Mouse (Mus musculus) MN1 (cell line): ENCODE data around the gene Stx7.
A peak's percentile ranks its signal among the peaks of the same experiment; 100 is the strongest.
"Not testable (repeated sequence)": the region's sequence is repeated elsewhere in the genome, so short reads cannot be mapped to it uniquely, and the experiment has no call there.

Experiments
- DNase-seq: peaks from one replicate; pipeline ENCODE4 v3.0.0-alpha.2; 2016; ENCODE audit warnings: low spot score

The Stx7 gene

DNA sequence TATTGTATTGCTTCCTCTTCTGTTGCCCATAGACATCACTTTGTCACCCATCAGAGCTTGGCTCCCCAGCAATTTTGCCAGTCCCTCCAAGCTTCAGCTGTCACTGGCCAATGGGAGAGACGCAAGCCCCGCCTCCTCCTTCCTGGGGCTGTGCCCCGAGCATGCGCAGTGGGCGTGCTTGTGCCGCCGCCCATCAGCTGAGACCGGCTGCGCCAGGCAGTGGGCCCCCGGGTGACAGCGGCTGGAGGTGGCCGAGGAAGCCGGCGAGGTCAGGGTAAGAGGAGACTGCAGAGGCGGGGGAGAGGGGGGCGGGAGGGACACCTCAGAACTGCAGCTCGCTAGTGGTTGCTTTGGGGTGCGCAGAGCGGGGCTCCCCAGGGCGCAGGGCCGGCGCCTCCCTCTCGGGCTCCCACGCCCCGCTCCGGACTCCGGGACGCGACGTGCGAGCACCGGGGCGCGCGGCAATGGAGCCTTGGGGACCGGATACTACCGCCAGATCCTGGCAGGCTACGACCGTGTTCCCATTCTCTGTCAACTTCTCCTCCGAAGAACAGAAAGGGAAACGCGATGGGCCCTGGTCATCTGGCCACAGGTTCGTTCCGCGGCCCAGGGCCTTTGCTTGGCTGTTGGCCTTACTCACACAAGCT, at the start of gene Stx7:
Gene Stx7, plus strand, starts transcription at position 168 of the 647 bp plus-strand sequence.
- peak; percentile 97 for DNase-seq

DNA sequence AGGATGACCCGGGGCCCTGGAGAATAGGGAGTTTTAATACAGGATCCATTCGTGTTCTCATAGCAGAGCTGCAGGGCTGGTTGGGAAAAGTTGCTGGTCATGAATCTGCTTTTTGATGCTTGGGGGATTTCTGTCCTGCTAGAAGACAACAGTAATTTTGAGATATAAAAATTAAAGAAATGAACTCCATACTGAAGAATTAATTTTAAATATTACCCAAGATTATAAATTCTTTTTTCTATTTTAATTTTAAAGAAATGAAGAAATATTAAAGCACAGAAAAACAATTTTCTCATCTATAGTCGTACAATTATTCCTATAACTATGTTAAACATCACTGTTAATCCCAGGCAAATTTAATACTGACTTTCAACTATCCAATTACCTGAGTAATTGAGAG, 47.3 kb upstream of the Stx7 start, which contains the start of gene Taar8c:
Gene Taar8c, minus strand, starts transcription at position 101 of the 400 bp plus-strand sequence.
- not testable (repeated sequence) for DNase-seq

DNA sequence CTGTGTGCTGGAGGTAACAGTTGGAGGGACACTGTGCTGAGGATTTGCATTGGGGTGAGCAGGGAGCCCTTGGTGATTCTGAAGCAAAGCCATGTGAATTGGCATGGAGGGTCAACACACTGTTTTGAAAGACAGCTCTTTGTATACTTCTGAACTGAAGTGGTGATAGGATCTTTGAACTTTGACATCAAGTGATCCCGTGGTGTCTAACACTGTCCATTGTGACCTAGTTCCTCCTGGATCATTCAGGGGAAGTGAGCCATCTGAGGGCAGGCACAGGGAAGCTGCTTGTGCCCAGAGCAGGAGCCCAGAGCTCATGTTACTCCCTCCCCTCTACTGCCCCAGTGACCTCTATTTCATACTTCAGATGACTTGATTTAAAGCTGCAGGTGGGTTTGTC, 45.8 kb upstream of the Stx7 start:
- not testable (repeated sequence) for DNase-seq

DNA sequence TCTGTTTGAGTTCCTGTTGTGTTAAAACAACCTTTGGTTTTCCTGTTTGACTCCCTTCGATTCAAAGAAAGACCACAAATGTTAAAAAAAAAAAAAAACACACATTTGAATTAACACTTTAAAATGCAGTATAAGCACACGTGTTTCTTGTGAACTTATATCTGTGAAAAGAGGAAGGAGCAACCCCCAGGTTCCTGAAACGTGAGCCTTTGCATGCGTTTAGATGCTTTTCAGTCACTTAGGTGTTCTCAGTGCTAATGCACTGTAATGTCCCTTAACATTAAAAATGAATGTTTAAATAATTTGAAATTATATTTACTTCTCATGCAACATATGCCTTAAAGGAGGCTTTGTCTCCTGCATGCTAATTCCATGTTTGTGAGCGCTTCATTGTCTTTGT, 41.4 kb upstream of the Stx7 start:
- no peak for DNase-seq

DNA sequence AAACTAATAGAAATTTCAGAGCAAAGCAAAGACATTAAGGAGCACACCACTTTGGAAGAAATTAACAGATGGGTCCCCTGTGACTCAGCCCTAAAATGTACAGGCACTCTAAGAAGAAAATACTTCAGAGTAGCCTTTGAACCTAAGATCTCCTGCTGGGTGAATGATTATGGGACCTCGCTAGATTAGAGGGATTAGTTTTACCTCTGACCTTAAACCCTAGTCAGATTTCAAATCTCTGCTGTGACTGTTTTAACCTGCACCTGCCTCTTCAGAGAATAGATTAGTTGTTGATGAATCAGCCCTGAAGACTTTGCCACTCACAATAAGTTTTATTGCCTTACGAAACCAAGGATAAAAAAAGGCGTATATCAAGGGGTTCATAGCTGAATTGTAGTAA, 40.9 kb upstream of the Stx7 start:
- DNase-seq: no peak

DNA sequence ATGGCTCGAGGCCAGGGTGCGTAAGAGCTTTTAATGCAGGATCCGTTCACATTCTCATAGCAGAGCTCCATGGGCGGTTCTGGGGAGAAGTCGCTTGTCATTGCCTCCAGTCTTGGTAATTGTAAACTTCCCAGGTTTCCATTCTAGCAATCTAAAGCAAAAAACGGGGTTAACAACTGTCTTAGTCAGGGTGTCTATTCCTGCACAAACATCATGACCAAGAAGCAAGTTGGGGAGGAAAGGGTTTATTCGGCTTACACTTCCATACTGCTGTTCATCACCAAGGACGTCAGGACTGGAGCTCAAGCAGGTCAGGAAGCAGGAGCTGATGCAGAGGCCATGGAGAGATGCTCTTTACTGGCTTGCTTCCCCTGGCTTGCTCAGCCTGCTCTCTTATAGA, 39.7 kb upstream of the Stx7 start, which contains the start of gene Taar9:
Gene Taar9, minus strand, starts transcription at position 101 of the 400 bp plus-strand sequence.
- not testable (repeated sequence) for DNase-seq

DNA sequence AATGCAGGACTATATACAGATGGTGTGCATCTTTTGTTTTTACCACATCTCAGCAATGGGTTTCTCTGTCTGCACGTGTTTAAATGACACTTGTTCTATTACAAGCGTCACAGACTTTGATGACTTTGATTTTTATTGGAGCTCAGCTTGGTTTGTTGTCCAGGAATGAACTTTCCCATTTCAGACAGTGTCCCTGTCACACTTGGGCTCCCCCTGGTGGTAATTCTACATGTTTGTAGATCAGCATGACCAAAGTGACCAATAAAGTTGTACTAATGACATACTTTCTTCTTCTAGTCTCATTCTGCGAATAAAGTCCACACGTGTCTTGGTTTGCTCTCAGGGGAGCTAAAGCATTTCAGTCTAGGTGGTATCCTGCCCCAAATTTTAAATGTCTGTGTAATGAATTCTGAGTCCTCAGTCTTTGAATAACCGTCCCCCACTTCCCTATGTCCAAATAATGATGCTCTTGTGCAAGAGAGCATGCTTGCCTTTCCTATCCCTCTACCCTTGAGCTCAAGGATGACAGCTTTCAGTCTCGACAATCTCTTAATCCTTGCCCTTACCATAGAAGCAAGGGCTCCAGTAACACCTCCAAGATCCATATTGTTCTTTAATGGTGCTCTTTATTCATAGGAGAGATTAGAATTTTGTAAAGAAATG, 37.9 kb upstream of the Stx7 start:
- DNase-seq: peak; percentile 54

DNA sequence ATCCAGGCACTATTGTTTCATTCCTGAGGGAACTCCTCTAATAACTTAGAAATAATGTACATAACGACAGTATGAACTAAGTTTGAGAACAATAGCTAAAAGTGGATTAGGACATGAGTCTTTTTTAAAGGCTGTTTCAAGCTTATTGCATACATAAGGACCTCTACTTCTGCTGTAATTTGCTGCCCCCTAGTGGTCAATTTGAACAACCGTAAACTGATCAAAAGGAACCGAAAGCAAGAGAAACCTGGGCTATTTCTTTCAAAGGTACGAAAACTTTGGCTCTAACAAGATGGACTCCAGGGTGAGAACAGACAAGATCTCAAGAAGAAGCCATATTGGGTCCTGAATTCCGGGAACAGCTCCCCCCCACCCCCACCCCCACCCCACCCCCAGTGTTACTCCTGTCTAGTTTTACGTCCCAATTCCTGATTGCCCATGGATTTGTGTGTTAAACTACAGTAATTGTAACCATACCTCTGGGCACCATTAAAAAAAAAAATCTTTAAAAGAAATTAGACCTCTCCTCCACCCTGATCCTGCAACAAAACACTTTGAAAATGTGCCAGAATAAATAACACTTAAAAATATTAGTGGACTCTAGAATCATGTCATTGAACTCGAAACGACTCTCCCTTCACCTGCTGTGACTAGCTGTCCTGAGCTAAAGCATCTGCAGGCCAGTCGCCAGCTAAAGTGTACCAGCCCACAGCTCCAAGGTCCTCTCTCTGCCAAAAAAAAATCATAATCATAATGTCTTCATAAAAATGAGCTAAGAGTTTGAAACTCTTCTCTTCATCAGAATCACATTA, 17.4 kb upstream of the Stx7 start:
- DNase-seq: peak; percentile 90

DNA sequence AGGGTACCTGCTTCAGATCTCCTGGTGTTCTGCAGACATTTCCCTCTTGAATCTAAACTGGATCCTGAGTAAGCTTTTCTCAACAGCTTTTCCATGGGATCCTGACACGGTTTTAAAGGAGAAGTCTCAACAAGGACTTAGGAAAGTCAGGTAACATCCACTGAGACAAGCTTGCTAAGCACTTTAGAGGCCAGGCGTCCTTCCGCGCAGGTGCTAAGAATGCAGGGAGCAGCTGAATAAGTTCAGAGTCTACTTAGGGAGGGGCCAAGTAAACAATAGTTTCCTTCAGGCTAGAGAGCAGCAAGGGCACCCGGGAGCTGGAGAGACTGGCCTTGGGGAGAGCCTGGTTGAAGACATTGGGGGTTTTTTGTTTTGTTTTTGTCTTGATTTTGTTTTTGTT, 16.8 kb upstream of the Stx7 start:
- no peak for DNase-seq

DNA sequence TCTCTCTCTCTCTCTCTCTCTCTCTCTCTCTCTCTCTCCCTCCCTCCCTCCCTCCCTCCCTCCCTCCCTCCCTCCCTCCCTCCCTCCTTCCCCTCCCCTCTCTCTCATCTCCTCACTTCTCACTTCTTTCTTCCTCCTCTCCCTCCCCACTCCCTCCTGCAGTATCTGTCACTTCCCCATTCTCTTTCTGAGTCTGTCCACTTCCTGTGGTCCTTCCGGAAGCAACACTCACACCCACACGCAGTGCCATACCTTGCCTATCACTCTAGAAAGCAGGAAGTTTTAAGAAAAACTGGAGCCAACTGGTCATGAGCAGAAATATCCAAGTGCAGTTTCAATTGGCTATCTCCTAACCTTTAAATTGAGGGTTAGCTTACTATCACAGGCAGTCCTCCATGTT, 16.0 kb upstream of the Stx7 start:
- DNase-seq: no peak

DNA sequence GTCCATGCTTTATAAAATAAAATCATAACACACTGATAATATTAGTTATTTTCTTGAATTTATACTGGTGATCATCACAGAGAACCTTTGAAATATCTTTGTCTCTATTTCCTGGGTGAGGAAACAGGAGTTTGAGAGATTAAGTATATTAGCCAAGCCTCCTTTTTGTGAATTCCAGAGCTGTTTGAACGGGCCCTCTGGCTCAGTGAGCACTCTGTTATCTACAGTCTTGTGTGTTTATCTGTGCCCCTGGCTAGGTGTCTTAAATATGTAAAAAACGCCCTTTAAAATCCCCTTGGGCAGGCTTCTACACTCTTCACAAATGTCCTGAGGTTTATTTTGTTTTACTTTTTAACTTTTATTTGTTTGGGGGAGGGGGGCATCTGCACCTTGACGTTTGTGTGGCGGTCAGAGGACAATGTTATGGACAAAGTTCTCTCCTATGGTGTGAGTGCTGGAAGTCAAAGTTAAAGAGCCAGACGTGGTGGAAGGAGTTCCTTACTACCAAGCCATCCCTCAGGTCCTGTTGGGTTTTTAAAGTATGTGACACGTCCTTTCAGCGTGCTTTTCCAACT, 14.9 kb upstream of the Stx7 start:
- DNase-seq: no peak

DNA sequence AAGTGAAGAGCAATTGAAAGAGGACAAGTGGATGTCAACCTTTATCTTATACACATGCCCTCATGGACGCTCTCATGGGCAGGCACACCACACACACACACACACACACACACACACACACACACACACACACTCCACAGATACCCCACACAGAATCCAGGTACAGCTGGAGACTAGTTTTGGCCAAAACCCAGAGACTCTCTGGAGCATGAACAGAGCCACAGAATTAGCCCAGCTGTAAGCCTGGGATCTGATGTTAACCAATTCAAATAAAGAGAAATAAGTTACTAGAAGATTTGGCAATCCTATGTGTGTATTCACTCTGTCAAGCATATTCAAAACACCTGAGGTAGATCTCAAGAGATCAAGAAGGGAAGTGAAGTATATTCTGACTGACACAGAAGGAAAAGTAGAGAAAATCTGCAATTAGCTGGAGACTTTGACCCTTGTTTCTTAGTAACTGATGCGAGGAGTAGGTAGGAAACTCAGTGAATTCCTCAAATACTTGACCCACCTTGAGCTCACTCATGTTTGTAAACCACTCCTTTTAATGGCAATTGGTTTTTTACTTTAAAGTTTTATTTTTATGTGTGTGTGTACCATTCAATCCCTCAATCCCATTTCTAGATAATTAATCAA, 10.4 kb upstream of the Stx7 start:
- no peak for DNase-seq

DNA sequence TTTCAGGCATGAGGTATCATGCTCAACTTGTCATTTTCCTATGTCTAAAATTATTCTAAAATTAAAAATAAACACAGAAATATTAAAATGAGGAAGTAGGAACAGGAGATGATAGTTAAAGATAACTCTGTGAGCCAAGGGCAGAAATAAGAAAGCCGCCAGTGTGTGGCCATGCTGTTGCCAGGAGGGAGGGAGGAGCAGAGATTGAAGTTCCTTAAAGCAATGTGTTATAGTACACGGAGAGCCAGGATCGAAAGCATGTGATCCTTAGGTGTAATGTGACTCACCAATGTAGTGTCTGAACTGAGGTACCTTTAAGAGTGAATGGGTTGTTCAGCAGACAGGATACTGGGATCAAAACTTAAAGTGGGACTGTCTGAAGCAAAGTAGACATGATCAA, 6.4 kb upstream of the Stx7 start:
- no peak for DNase-seq

DNA sequence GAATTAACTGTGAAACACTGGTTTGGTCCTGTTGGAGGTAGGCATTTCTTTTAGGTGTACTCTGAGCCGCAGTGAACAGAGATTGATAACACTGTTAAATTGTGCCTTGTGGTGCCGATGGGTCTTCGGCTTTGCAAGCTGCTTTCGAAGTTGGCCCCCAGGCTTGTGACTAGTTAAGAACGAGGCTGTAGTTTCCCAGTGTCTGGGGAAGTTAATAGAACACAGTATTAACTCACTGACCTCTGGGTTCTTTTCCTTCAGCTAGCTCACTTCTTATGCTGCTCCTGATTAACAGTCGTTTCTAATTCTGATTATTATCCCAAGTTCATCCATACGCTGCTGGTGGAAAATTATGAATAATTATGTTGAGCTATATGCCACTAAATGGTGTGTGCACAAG, 984 bp downstream of the Stx7 start:
- DNase-seq: no peak

DNA sequence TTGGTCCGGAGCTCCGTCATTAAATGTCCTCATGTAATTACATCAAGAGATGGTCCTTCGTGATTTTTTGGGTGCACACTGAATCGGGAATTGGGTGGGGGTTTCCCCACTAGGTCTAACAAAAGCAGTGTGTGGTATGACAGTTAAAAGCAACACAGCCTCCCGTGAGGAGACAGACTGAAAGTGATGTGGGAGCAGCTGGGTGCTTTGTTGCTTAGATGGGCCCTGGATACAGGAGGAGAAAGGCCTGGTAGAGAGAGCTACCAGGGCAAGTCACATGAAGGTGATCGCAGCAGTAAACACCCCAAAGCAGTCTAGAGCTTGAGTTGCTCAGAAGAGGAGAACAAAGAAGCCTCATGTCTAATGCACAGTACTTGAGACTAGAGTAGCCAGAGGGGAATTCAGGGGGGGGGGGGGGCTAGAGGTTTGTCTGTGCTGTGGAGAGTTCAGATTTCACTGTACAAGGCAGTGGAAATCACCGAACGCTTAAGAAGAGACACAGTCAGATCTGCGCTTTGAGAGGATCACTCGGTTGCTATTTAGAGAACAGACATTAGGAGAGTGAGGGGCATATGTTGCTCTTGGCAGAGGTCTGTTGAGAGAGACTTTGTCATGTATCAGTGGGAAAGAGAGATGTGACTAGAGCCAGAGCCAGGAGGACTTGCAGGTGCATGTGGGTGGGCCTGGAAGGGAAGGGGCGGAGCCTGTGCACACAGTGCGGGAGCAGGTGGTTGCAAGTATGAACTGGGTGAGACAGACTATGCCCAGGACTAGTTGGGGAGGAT, 9.6 kb downstream of the Stx7 start:
- no peak for DNase-seq

DNA sequence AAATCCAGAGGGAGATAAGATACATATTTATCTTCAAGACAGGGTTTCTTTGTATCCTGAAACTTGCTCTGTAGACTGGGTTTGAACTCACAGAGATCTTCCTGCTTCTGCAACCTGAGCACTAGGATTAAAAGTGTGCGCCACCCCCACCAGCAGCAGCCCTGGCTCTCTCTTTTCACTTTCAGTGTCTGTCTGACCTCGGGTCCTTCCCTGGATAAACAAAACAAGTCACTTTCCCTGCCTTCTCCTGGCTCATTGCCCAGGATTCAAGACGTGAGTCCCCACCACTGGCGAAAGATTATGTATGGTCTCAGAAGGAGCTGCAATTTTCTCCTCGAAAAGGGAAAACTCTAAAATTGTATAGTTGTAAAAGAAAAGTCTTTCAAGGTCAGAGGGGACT, 10.5 kb downstream of the Stx7 start:
- no peak for DNase-seq

DNA sequence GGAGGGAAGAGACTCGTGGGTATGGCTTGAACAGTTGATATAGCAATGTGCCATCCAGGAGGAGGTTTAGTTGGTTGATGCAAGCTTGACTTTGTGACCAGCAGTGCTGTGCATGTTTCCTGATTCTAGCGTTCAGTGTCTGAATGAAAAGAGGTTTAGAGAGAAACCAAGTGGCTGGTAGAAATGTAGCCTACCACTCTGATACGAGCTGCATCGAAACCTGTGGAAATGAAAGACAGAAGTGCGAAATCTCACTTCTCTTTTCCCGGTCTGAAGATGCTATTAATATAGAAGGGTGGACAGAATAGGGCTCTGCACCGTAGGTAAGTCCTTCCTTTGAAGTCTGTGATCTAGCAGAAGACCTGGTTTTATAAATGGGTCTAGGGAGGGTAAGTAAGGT, 11.2 kb downstream of the Stx7 start:
- DNase-seq: no peak

DNA sequence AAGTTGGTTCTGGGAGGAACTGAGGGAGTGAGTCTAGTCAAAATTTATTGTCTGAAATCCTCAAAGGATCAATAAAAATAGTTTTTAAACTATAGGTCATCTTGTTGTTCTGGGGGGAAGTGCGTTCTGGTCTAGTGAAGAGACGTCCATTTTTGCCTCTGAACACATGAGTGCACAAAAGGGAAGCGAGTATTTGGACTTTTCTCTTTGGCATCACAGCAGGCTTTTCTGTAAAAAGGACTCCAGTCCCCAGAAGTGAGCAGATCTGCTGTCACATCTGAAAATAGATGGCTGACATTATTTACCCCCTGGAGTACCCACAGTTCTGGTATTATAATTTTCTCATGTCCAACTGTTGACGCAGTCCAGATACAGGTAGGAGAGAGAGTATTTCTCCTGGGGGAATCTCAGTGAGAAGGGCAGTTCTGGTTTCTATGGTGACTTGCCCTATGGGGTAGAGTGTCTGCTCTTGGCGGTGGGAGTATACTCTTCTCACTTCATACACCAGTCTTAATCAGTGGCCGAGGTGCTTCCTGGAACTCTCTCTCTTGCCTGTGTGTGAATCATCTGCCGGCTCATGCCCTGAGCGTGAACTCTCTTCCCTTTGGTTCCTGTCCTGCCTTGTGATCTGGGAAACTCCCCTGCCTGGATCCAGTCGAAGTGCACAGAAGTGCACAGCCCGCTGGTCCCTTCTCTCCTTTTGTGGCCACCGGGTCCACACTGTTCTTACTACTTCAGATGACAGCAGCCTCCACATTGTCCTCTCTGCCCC, 15.2 kb downstream of the Stx7 start:
- peak; percentile 75 for DNase-seq

DNA sequence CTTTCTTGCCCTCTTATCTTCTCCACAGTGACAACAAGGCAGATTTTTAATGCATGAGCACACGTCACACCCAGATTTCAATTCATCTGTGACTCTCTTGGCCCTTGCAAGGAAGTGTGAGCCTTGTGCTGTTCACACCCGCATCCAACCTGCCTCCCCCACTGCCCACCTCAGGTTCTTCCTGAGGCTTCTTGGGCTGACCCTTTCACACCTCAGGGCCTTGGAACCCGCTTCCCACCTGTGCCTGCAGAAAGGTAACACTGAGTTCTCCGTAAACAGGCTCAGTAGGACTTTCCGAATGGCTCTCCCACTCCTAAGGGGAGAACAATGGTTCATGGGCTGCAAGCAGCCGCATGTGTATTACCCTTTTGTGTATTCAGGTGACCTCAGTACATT, 15.8 kb downstream of the Stx7 start:
- no peak for DNase-seq

DNA sequence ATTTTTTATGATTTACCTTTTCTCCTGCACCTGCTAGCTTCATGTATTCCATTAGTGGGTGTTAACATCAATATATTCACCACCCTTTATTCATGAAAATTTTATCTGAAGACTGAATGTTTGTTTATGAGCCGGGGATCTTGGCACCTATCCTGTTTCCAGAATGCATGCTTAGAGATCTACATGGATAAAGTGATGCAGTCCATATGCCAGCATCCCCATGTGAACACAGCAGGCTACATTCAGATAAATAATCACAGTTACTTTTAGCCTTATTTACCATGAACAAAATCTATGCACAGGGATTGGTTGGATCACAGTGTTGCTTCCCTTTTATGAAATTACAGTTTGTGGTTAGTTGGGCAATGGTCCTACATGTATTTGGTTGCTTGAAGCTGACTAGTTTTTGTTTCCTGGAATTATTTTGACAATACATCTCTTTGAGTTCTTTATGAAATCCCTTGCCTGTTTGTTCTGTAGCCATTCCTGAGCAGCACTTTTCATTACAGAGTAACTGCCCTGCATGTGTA, 16.5 kb downstream of the Stx7 start:
- DNase-seq: no peak
